Mouse (Mus musculus): Measurements from ENCODE around the gene Jmjd1c. TPM values are rescaled to one million over a fixed set of nuclear protein-coding genes. Genes with fewer than 3 reads are reported as not detected.
A peak's percentile ranks its signal among the peaks of the same experiment; 100 is the strongest.

Gene Jmjd1c
- polyA plus RNA-seq, 1 experiment = 9.6 TPM

DNA sequence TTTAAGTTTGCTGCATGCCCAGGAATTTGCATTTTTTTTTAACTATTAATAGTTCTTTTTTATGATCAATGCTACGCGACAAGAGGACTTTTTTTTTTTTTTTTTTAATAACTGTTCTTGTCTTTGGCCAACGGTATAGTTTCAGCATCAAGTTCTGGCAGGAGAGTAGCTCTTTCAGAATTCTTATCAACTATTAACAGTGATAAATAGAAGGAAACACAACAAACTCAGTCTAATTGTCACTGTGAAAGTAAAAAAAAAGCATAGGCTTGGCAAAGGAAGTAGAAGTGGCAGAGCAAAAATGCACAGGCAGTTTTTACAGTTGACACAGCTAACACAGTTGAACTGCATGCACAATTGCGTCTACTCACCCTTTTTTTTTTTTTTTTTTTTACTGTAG, 81.5 kb downstream of the Jmjd1c start:
- H3K27me3 ChIP-seq (ENCODE audit: control insufficient read depth, insufficient read depth, low read length) = no peaks in the 10 kb centered on the region
- no peak overlapping the region for H3K27ac ChIP-seq (ENCODE audit: control insufficient read depth, insufficient read depth, low read depth, low read length)
- no peak overlapping the region for H3K4me3 ChIP-seq (ENCODE audit: control insufficient read depth, low read depth, low read length)
- H3K36me3 ChIP-seq (ENCODE audit: control insufficient read depth, insufficient read depth, low read length) = no peaks in the 10 kb centered on the region
- H3K4me1 ChIP-seq (ENCODE audit: control insufficient read depth, insufficient read depth, low read length) = no peaks in the 10 kb centered on the region
- no peak for TF ChIP-seq CTCF (IDR thresholded peaks at IDR 0.05; ENCODE audit: control insufficient read depth, insufficient read depth, insufficient replicate concordance, low read depth, low read length)
- no peak for TF ChIP-seq POLR2A (IDR thresholded peaks at IDR 0.05; ENCODE audit: control insufficient read depth, low read depth, low read length)

DNA sequence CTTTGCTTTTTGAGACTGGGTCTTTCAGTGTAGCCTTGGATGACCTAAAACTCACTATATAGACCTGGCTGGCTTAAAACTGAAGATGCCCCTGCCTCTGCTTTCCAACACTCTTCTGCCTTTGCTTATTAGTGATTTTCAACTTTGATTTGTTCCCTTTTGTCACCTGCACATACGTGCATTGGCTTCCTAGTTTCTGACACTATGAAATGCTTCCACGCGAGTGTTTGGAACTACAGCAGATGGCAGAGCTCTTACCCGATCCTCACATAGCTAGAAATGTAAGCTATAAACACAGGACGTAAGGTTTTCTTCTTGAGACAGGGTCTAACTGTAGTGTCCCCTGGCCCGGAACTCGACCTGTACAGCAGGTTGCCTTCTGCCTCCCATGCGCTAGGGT, 84.1 kb downstream of the Jmjd1c start:
- H3K36me3 ChIP-seq (ENCODE audit: control insufficient read depth, insufficient read depth, low read length) = no peaks in the 10 kb centered on the region
- no peak overlapping the region for H3K27ac ChIP-seq (ENCODE audit: control insufficient read depth, insufficient read depth, low read depth, low read length)
- no peak for TF ChIP-seq POLR2A (IDR thresholded peaks at IDR 0.05; ENCODE audit: control insufficient read depth, low read depth, low read length)
- no peak for TF ChIP-seq CTCF (IDR thresholded peaks at IDR 0.05; ENCODE audit: control insufficient read depth, insufficient read depth, insufficient replicate concordance, low read depth, low read length)
- no peaks in the 10 kb centered on the region for H3K4me1 ChIP-seq (ENCODE audit: control insufficient read depth, insufficient read depth, low read length)
- no peaks in the 10 kb centered on the region for H3K27me3 ChIP-seq (ENCODE audit: control insufficient read depth, insufficient read depth, low read length)
- H3K4me3 ChIP-seq (ENCODE audit: control insufficient read depth, low read depth, low read length) = no peak overlapping the region

DNA sequence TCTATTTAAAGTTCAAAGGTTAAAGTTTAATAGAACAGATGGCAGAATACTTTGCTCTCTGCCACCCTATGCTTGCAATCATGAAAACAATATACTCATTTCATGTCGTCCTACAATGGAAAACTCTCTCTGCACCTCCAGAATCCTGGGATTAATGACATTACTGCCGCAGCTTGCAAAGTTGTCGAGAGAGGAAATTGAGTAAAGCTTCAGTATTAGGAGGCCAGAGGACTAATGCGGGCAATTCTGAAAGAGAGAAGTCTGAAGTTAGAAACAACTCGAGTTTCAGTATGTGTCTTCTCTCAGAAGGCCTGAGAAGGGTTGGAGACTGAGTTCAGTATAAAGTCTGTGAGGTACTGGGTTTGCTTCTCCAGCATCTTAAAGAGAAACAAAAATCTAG, 84.9 kb downstream of the Jmjd1c start:
- no peaks in the 10 kb centered on the region; the same call in 1 of the 2 replicates for H3K4me1 ChIP-seq (ENCODE audit: control insufficient read depth, insufficient read depth, low read length)
- no peaks in the 10 kb centered on the region for H3K27me3 ChIP-seq (ENCODE audit: control insufficient read depth, insufficient read depth, low read length)
- H3K36me3 ChIP-seq (ENCODE audit: control insufficient read depth, insufficient read depth, low read length) = no peaks in the 10 kb centered on the region
- no peak overlapping the region for H3K4me3 ChIP-seq (ENCODE audit: control insufficient read depth, low read depth, low read length)
- no peak overlapping the region for H3K27ac ChIP-seq (ENCODE audit: control insufficient read depth, insufficient read depth, low read depth, low read length)
- TF ChIP-seq CTCF (IDR thresholded peaks at IDR 0.05; ENCODE audit: control insufficient read depth, insufficient read depth, insufficient replicate concordance, low read depth, low read length) = no peak
- TF ChIP-seq POLR2A (IDR thresholded peaks at IDR 0.05; ENCODE audit: control insufficient read depth, low read depth, low read length) = no peak

- Histone ChIP-seq H3K4me1 (ENCODE audit: control insufficient read depth, insufficient read depth, low read length) (no peaks in the 10 kb centered on the region; the same call in 1 of the 2 replicates), H3K27ac (ENCODE audit: control insufficient read depth, insufficient read depth, low read depth, low read length) (no peak overlapping the region), H3K4me3 (ENCODE audit: control insufficient read depth, low read depth, low read length) (no peak overlapping the region), H3K27me3 (ENCODE audit: control insufficient read depth, insufficient read depth, low read length) (no peaks in the 10 kb centered on the region), H3K36me3 (ENCODE audit: control insufficient read depth, insufficient read depth, low read length) (no peaks in the 10 kb centered on the region)
- no peak for TF ChIP-seq CTCF (IDR thresholded peaks at IDR 0.05; ENCODE audit: control insufficient read depth, insufficient read depth, insufficient replicate concordance, low read depth, low read length)
- no peak for TF ChIP-seq POLR2A (IDR thresholded peaks at IDR 0.05; ENCODE audit: control insufficient read depth, low read depth, low read length)
Measured at GRCm38 (mm10) chr10:67182651-67183050, 86.7 kb downstream of the Jmjd1c start.

- no peak overlapping the region for H3K4me3 ChIP-seq (ENCODE audit: control insufficient read depth, low read depth, low read length)
- no peaks in the 10 kb centered on the region; the same call in 1 of the 2 replicates for H3K4me1 ChIP-seq (ENCODE audit: control insufficient read depth, insufficient read depth, low read length)
Measured at GRCm38 (mm10) chr10:67183086-67183485, 87.2 kb downstream of the Jmjd1c start.

DNA sequence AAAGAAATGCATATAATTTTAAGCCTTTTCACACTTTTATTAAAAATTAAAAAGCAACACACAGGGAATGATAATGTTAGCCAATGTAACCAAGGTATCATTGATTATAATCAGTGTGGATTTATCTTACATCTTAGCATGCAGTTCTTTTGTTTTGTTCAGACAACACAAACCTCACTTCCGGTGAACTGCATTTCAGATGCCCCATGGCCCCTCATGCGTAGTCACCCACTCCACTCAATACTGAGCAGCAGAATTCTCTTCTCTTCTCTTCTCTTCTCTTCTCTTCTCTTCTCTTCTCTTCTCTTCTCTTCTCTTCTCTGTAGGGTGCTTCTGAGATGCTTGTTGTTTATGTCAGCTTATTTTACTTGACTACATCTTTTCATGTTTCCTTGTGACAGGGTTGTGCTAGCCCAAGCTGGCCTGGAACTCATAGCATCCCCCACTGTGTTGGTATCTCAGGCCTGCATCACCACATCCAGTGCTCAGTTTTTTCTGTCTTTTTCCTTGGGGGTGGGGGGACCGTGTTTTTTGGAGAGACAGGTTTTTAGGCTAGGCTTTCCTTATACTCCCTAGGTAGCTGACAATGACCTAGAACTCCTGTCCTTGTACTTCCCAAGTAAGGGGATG, 88.6 kb downstream of the Jmjd1c start:
- TF ChIP-seq CTCF (IDR thresholded peaks at IDR 0.05; ENCODE audit: control insufficient read depth, insufficient read depth, insufficient replicate concordance, low read depth, low read length) (no peak), POLR2A (IDR thresholded peaks at IDR 0.05; ENCODE audit: control insufficient read depth, low read depth, low read length) (no peak)
- H3K4me1 ChIP-seq (ENCODE audit: control insufficient read depth, insufficient read depth, low read length) = no peaks in the 10 kb centered on the region; the same call in 1 of the 2 replicates
- H3K4me3 ChIP-seq (ENCODE audit: control insufficient read depth, low read depth, low read length) = no peak overlapping the region
- no peaks in the 10 kb centered on the region for H3K27me3 ChIP-seq (ENCODE audit: control insufficient read depth, insufficient read depth, low read length)
- H3K27ac ChIP-seq (ENCODE audit: control insufficient read depth, insufficient read depth, low read depth, low read length) = no peak overlapping the region
- no peaks in the 10 kb centered on the region for H3K36me3 ChIP-seq (ENCODE audit: control insufficient read depth, insufficient read depth, low read length)

More at GRCm38 (mm10) chr10:67183086-67183485, 87.2 kb downstream of the Jmjd1c start:
- Histone ChIP-seq H3K36me3 (ENCODE audit: control insufficient read depth, insufficient read depth, low read length) (no peaks in the 10 kb centered on the region), H3K27me3 (ENCODE audit: control insufficient read depth, insufficient read depth, low read length) (no peaks in the 10 kb centered on the region), H3K27ac (ENCODE audit: control insufficient read depth, insufficient read depth, low read depth, low read length) (no peak overlapping the region)
- TF ChIP-seq POLR2A (IDR thresholded peaks at IDR 0.05; ENCODE audit: control insufficient read depth, low read depth, low read length) = no peak
- TF ChIP-seq CTCF (IDR thresholded peaks at IDR 0.05; ENCODE audit: control insufficient read depth, insufficient read depth, insufficient replicate concordance, low read depth, low read length) = no peak

DNA sequence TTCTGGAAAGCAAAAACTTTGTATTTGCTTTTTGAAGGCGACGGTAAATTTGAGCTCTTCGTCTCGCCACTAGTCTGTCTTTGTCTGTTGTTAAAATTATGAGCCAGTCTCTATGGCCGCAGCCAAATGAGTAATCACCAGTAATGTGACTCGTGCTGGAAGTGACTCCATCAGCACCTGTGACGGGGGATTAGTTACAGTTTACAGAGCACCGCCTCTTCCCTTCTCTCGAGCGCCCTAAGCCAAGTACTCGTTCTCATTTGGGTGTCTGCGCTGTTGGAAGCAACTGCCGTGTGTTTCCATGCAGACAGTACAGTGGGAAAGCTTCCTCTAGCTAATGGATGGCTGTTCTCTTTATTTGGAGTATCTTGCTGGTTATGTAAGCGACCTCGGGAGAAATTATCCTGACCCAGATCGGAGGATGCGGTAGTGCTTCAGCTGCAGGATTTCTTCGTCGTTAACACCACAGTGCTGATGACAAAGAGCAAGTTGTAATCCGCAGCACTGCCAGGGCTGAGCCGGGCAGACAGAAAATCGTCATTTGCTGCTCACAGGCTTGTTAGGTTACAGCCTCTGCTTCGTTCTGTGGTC, 89.7 kb downstream of the Jmjd1c start:
- Histone ChIP-seq H3K36me3 (ENCODE audit: control insufficient read depth, insufficient read depth, low read length) (no peaks in the 10 kb centered on the region), H3K4me3 (ENCODE audit: control insufficient read depth, low read depth, low read length) (peak overlapping the region; percentile 74), H3K4me1 (ENCODE audit: control insufficient read depth, insufficient read depth, low read length) (no peaks in the 10 kb centered on the region; the same call in 1 of the 2 replicates), H3K27me3 (ENCODE audit: control insufficient read depth, insufficient read depth, low read length) (no peaks in the 10 kb centered on the region), H3K27ac (ENCODE audit: control insufficient read depth, insufficient read depth, low read depth, low read length) (peak overlapping the region; percentile 88)
- TF ChIP-seq POLR2A (IDR thresholded peaks at IDR 0.05; ENCODE audit: control insufficient read depth, low read depth, low read length) (no peak), CTCF (IDR thresholded peaks at IDR 0.05; ENCODE audit: control insufficient read depth, insufficient read depth, insufficient replicate concordance, low read depth, low read length) (no peak)
